Mouse (Mus musculus) neural tube, embryonic 11.5 days (tissue): ENCODE measurements around the gene Tmeff1. TPM values are rescaled to one million over a fixed set of nuclear protein-coding genes. Genes with fewer than 3 reads are reported as not detected.
A peak's percentile ranks its signal among the peaks of the same experiment; 100 is the strongest.
"Not testable (repeated sequence)": the region's sequence is repeated elsewhere in the genome, so short reads cannot be mapped to it uniquely, and the experiment has no call there.

Experiments
- ATAC-seq: fragments of 200-750 bp; cut with Nextera tagmentation; 2 replicates; pipeline ENCODE4 v1.8.0; 2017; ENCODE audit warnings: moderate number of reproducible peaks, mild to moderate bottlenecking, moderate TSS enrichment, moderate library complexity; ENCODE audit not compliant: insufficient read depth, low FRiP score, low TSS enrichment
- DNase-seq: peaks from one replicate; pipeline ENCODE4 v3.0.0-alpha.2; 2015; ENCODE audit warnings: low spot score
- H3K27ac ChIP-seq: fragments of 300-500 bp; sonication (generic); 2 replicates; pipeline ENCODE4 v1.5.1; 2014; ENCODE audit warnings: low read depth, mild to moderate bottlenecking, low read length
- H3K27me3 ChIP-seq: fragments of 300-500 bp; sonication (generic); 2 replicates; pipeline ENCODE4 v1.6.1; 2014; ENCODE audit warnings: mild to moderate bottlenecking, low read length, mixed read lengths; ENCODE audit not compliant: control insufficient read depth, insufficient read depth
- H3K36me3 ChIP-seq: fragments of 300-500 bp; sonication (generic); 2 replicates; pipeline ENCODE4 v1.6.1; 2014; ENCODE audit warnings: mild to moderate bottlenecking, low read length, moderate library complexity, mixed read lengths; ENCODE audit not compliant: control insufficient read depth, insufficient read depth
- H3K4me1 ChIP-seq: fragments of 300-500 bp; sonication (generic); 2 replicates; pipeline ENCODE4 v1.6.1; 2014; ENCODE audit warnings: low read length, mixed read lengths; ENCODE audit not compliant: control insufficient read depth, insufficient read depth
- H3K4me2 ChIP-seq: fragments of 300-500 bp; sonication (generic); 2 replicates; pipeline ENCODE4 v1.6.1; 2014; ENCODE audit warnings: low read depth, mild to moderate bottlenecking, moderate library complexity
- H3K4me3 ChIP-seq: fragments of 300-500 bp; sonication (generic); 2 replicates; pipeline ENCODE4 v1.5.1; 2014; ENCODE audit warnings: low read depth, low read length
- H3K9ac ChIP-seq: fragments of 300-500 bp; sonication (generic); 2 replicates; pipeline ENCODE4 v1.6.1; 2014; ENCODE audit warnings: mild to moderate bottlenecking, low read length
- H3K9me3 ChIP-seq: fragments of 300-500 bp; sonication (generic); 2 replicates; pipeline ENCODE4 v1.6.1; 2016; ENCODE audit warnings: low read length; ENCODE audit not compliant: control insufficient read depth
- WGBS: fragments of 180-500 bp; shearing (Covaris S2); extraction: QIAGEN DNeasy Blood & Tissue Kit; methylation state at CpG from one replicate; pipeline ENCODE4 v1.1.7; 2014; 5-methylcytosine and 5-hydroxymethylcytosine counted together
- polyA plus RNA-seq: library from polyadenylated mRNA; unstranded; fragments of >200 nt; fragmentation: Nextera tagmentation; extraction: Ambion mirVana; gene quantifications from 2 replicates; pipeline ENCODE4 v1.2.1, GENCODE M21; 2014

Tmeff1 gene
- polyA plus RNA-seq, 1 experiment from 2014 or later = 261 TPM

- not testable (repeated sequence) for H3K36me3 ChIP-seq, H3K27me3 ChIP-seq, ATAC-seq, DNase-seq, H3K4me3 ChIP-seq, H3K4me1 ChIP-seq, H3K27ac ChIP-seq, H3K9me3 ChIP-seq, H3K9ac ChIP-seq, H3K4me2 ChIP-seq
- WGBS = 76% methylated on average over 5 of the region's 6 CpGs
These were observed 94.8 kb downstream of the Tmeff1 start for GRCm38 (mm10) chr4:48679728-48680127.

- Histone ChIP-seq H3K4me3 (no peak overlapping the region), H3K36me3 (0 out of 2 replicates have a peak, but pooled peaks cover 2% of the 10 kb centered on the region), H3K4me2 (no peak overlapping the region), H3K27me3 (no peaks in the 10 kb centered on the region), H3K27ac (no peak overlapping the region), H3K9me3 (no peaks in the 10 kb centered on the region), H3K4me1 (no peaks in the 10 kb centered on the region), H3K9ac (no peak overlapping the region)
- ATAC-seq (no peak), DNase-seq (no peak)
- WGBS = 78% methylated on average over 7 of the region's 7 CpGs
These were observed 95.2 kb downstream of the Tmeff1 start for GRCm38 (mm10) chr4:48680214-48680613.

- 51% methylated on average over 10 of the region's 11 CpGs for WGBS
- H3K4me2 ChIP-seq = no peak overlapping the region
- H3K9ac ChIP-seq = no peak overlapping the region
- DNase-seq = peak; percentile 47
- ATAC-seq = no peak; the same call in 1 of the 2 replicates
- no peak overlapping the region for H3K4me3 ChIP-seq
- H3K9me3 ChIP-seq = no peaks in the 10 kb centered on the region
- H3K4me1 ChIP-seq = no peaks in the 10 kb centered on the region
- no peak overlapping the region for H3K27ac ChIP-seq
- 0 out of 2 replicates have a peak, but pooled peaks cover 2% of the 10 kb centered on the region for H3K36me3 ChIP-seq
- H3K27me3 ChIP-seq = no peaks in the 10 kb centered on the region
These were observed 95.8 kb downstream of the Tmeff1 start for GRCm38 (mm10) chr4:48680648-48681343.

GRCm38 (mm10) chr4:48683126-48683525 lies 98.2 kb downstream of the Tmeff1 start:
- Histone ChIP-seq H3K4me3 (no peak overlapping the region), H3K36me3 (no peaks in the 10 kb centered on the region), H3K27me3 (no peaks in the 10 kb centered on the region), H3K4me1 (no peaks in the 10 kb centered on the region), H3K4me2 (no peak overlapping the region), H3K27ac (no peak overlapping the region), H3K9me3 (no peaks in the 10 kb centered on the region), H3K9ac (no peak overlapping the region)
- no peak for ATAC-seq
- 87% methylated on average over 8 of the region's 8 CpGs for WGBS
- no peak for DNase-seq

- WGBS = 98% methylated on average over 15 of the region's 21 CpGs
- H3K4me3 ChIP-seq, DNase-seq, H3K9ac ChIP-seq, H3K27me3 ChIP-seq, H3K9me3 ChIP-seq, H3K27ac ChIP-seq, H3K4me2 ChIP-seq, H3K36me3 ChIP-seq, H3K4me1 ChIP-seq, ATAC-seq: not testable (repeated sequence)
These were observed 98.7 kb downstream of the Tmeff1 start for GRCm38 (mm10) chr4:48683633-48684209.

GRCm38 (mm10) chr4:48684593-48685187 lies 99.7 kb downstream of the Tmeff1 start:
- Histone ChIP-seq H3K4me2 (no peak overlapping the region), H3K9ac (no peak overlapping the region), H3K9me3 (no peaks in the 10 kb centered on the region), H3K4me3 (no peak overlapping the region), H3K27me3 (no peaks in the 10 kb centered on the region), H3K36me3 (no peaks in the 10 kb centered on the region), H3K27ac (no peak overlapping the region), H3K4me1 (no peaks in the 10 kb centered on the region)
- 85% methylated on average over 7 of the region's 7 CpGs for whole genome bisulfite sequencing
- no peak for DNase-seq
- ATAC-seq = no peak

GRCm38 (mm10) chr4:48688148-48688547 lies 103.2 kb downstream of the Tmeff1 start:
- ATAC-seq (no peak), DNase-seq (no peak)
- Histone ChIP-seq H3K4me2 (no peak overlapping the region), H3K4me3 (no peak overlapping the region), H3K27ac (no peak overlapping the region), H3K9ac (no peak overlapping the region), H3K27me3 (no peaks in the 10 kb centered on the region), H3K4me1 (no peaks in the 10 kb centered on the region), H3K36me3 (no peaks in the 10 kb centered on the region), H3K9me3 (no peaks in the 10 kb centered on the region)
- WGBS = 75% methylated on average over 6 of the region's 6 CpGs

GRCm38 (mm10) chr4:48690640-48691039 lies 105.7 kb downstream of the Tmeff1 start:
- no peak overlapping the region for H3K4me2 ChIP-seq
- 84% methylated on average over 9 of the region's 9 CpGs for WGBS

More at GRCm38 (mm10) chr4:48690640-48691039, 105.7 kb downstream of the Tmeff1 start:
- H3K4me1 ChIP-seq = no peaks in the 10 kb centered on the region
- no peak overlapping the region for H3K9ac ChIP-seq
- H3K27me3 ChIP-seq = no peaks in the 10 kb centered on the region
- ATAC-seq (no peak), DNase-seq (no peak)
- no peaks in the 10 kb centered on the region for H3K36me3 ChIP-seq
- H3K9me3 ChIP-seq = no peaks in the 10 kb centered on the region
- H3K27ac ChIP-seq = no peak overlapping the region
- H3K4me3 ChIP-seq = no peak overlapping the region
